Mouse (Mus musculus): Measurements from ENCODE around the gene Gpr119.

Gene Gpr119

DNA sequence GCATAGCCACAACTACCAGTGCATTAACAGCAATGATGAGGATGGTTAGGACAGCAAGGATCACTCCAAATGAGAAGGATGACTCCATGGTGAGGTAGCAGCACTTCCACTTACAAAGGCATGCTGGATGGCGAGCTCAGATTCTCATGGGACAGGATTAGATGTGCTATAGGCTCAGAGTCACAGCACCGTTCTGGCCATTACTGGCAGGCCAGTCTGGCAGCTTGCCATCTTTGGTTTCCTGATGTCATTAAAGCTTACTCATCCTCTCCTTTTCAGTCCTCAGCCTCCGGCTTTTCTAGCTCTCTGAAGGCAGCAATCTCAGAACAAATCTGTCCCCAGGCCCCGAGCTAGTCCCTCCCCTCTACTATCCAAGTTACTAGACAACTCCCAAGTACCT is at the start of gene Gpr119:
Gpr119 (minus strand) TSS at position 308 of the 400 bp plus-strand sequence.
- no peak for DNase-seq

DNA sequence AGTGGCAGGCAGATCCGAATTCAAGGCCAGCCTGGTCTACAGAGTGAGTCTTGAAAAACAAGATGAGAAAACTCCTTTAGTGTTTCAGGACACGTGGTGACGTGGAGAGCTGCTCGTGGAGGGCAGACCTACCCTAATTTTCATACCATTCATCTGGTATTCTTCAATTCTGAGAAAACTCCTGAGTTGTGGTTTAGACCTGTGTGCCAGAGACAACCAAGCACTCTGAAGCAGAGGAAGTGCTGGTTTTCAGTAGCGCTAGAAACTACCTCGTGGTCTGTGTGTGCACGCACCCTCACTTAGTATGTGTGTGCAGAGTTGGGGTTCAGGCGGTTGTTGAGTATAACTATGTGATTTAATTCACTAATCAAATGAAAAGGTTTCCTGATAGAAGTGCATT is 38.6 kb upstream of the Gpr119 start:
- no peak for DNase-seq

DNA sequence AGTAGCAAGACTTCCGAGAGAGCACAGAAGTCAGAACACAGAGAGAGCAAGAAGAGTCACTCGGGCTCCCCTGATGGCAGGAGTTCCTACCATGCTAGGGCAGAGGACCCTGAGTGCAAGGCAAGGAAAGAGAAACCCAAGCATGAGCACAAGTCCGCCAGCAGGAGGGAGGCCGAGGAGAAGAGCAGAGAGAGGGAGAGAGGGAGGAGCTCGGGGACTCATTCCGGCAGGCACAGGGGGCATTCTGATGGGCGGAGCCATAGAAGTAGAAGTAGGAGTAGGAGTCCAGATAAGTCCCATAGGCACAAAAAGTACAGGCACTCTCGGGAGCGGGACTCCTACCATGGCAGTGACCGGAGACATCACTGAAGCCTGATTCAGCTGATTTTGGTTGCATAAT is 35.4 kb upstream of the Gpr119 start:
- DNase-seq = no peak

DNA sequence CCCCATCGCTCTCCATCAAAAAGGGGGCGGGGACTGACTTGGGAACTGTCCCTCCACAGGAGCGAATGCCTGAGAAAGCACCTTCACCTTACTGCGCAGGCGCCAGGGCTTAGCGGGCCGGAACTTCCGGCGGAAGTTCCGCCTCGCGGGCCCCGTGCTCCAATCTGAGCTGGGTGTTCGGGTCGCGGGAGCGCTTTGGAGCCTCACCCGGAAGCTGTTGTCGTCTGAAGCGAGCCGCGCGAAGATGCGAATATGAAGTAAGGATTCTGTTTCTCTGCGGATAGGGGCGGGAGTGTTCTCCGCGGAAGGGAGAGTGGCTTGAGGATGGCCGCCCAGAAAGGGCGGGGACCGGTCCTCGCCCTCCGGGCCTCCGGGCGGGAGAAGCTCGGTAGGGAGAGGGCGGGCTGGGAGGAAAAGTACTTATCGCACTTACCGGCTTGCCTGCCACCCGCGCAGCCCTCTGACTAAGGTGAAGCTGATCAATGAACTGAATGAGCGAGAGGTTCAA is 20.6 kb upstream of the Gpr119 start, which contains the start of gene Rbmx2:
Rbmx2 (plus strand) TSS at position 141 of the 508 bp plus-strand sequence.
- DNase-seq = peak; percentile 93

DNA sequence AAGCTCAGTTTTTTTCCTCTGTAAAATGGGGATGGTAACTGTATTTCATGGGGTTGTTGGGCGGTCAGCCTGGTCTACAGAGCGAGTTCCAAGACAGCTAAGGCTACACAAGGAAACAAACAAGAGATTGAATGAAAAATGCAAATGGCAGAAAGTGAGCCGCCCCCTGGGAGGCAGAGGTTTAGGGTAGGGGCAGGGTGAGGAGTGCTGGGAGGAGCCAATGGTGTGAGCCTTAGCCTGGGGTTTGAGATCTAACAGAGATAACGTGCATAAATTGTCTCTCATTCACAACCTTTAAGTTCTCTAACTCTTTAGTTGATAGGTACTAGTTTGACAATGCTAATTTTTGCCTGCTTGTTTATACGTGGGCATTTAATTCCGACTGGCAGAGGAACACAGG is 20.2 kb upstream of the Gpr119 start:
- no peak for DNase-seq

DNA sequence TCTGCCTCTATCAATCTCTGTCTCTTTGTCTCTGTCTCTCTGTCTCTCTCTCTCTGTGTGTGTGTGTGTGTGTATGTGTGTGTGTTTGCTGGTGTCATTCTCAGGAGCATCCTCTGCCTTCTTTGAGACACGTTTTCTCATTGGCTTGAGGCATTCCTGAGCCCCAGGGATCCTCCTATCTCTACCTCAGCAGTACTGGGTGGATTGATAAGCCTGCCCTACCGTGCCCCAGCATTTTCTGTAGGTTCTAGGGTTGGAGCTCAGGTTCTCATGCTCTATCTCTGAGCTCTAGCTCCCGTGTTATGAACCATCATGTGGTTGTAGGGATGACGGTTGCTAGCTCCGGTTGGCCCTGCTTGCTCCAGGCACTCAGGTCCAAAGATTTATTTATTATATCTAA is 9.6 kb upstream of the Gpr119 start:
- DNase-seq = no peak

DNA sequence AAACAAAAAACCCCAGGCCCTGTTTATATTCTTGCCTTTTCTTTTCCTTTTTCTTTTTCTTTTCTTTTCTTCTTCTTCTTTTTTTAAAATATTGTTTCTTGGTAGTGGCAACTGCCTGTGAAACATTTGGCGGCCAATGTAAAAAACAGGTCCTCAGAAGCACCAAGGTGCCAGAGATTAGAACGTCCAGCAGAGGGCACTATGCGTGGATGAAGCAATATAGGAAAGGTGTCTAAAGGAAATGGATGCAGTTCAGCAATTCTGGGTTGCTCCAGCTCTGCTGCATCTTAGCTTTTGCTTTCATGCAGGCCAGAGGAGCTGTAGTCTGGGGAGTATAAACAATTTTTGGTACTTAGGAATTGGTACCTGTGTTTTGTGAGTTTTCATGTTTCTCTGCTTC is 9.2 kb upstream of the Gpr119 start:
- no peak for DNase-seq

DNA sequence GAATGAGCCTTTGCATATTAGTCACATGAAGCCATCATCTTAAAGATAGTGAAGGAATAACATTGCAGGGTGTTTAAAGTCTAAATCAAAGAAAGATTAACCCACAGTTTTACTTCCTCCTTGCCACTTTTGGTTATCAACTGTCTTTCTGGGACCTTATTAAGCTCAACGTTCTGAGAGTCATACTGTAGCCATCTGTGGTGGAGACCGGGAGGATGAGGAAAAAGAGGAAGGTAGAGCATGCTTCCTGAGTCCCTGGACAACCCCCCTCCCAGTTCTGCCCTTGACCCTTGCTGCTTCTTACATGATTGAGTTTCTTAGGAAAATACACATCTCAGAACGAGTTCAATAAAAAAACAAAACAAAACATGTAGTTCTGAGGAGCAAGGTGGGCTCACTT is 2.6 kb downstream of the Gpr119 start:
- DNase-seq = no peak

DNA sequence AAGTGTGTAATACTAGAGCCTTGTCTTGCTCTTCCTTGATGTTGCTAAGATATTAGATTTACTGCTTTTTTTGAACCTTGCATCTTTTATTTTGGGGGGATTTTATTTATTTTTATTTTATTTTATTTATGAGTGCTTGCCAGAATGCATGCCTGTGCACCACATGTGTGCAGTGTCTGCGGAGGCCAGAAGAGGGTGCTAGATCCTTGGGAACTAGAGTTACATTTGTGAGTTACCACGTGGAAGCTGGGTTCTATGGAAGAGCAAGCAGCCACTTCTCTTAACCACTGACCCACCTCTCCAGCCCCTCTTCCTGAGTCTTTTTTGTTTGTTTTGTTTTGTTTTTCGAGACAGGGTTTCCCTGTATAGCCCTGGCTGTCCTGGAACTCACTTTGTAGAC is 4.7 kb downstream of the Gpr119 start:
- DNase-seq = no peak

DNA sequence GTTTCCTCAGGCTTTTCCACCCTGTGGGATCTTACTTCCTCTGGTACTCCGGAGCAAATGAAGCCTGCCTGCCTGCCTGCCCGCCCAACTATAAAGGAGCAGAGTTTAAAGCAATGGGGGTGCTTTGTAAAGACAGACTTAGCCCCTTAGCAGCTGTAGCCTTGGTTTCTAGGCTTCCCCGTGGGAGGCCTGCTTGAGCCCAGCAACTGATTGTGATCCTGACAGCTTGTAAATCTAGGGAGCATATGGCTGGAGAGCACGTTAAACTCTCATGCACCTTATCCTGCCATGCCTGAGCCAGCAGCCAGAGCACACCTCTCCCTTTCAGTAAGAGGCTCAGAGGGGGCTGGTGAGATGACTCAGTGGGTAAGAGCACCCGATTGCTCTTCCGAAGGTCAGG is 7.5 kb downstream of the Gpr119 start:
- no peak for DNase-seq

DNA sequence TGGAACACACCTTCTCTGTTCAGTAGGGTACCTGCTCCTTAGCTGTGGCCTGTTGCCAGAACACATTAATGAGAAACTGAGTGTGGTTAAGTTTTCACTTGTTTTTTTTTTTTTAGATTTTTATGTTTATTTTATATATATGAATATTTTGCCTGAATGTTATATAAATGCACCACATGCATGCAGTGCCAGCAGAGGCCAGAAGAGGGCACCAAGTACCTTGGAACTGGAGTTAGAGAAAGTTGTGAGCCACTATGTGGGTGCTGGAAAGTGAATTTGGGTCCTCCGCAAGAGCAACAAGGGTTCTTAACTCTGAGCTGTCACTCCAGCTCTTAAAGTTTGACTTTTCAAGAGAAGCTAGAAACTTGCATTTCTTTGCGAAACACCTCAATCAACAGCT is 30.2 kb downstream of the Gpr119 start:
- no peak for DNase-seq

DNA sequence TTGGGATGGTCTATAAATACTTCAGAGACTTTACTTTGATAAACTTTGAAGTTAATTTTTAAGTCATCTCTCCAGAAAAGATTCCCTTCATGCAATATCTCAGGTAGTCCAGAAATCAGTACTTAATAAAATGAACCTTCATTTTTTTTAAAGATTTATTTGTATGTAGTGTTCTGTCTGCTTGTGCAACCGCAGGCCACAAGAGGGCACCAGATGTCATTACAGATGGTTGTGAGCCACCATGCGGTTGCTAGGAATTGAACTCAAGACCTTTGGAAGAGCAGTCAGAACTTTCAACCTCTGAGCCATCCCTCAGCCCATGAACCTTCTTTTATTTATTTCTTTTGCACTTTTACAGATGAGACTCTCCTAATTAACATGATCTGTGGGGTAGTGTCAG is 37.2 kb downstream of the Gpr119 start:
- no peak for DNase-seq

DNA sequence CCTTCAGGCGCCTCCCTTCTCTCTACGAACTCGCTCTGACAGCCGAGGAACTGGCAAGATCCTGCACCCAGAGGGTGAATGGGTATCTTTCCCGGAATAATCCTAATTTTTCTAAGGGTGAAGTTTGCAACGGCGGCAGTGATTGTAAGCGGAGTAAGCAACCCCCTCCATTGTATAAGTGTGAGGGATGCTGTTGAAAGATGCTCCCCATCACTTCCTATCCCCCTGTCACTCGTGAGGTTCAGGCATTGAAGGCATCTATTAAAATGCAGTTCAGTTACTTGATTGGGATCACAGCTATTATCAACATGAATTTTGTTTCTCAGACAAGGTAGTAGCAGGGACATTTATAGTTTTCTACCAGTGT is 50.2 kb downstream of the Gpr119 start:
- no peak for DNase-seq

DNA sequence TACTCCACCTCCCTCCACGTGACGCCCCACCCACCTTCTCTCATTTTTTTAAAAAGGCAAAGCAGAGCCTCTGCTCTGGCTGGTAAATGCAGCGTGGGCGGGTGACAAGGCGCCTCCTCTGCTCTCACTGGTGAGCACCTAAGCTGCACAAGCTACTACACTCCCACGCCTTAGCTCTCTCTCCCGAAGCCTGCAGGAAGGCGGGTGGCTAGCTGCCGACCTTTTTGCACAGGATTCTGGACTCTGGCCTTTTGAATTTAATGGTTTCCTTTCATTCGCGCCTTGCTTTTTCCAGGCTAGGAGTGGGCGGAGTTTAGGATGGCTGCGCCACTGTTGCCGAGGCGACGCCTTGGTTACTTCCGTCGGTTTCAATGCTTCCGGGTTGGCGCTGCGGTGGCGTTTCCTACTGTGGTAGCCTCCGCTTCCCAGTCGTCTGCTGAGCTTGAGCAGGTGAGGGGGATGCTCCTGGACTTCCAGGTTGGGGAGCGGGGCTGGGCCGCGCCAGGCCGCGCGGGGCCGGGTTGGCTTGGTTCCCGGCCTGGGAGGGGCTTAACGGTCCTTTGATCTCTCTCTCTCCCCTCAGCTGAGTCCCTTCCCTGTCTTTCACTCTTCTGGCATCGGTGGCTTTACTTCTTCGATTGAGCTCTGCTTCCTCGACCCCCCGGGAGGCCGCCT is 50.8 kb downstream of the Gpr119 start, which contains the start of gene Slc25a14:
Slc25a14 (plus strand) TSS at position 35 of the 675 bp plus-strand sequence.
- DNase-seq = peak; percentile 82

DNA sequence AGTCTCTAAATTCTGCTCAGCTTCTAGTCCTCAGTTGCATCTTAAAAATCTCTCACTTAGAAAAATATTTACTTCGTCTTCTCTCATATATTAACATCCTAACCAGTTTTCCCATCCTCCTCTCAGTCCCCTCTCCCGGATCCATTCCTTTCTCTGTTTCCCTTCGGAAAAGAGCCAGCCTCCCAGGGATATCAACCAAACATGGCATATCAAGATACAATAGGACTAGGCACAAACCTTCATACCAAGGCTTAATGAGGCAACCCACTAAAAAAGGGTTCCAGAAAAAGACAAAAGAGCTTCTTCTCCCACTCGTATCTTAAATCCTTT is 51.3 kb downstream of the Gpr119 start:
- no peak for DNase-seq
